Mouse (Mus musculus): ENCODE results near the gene Nlgn3.

DNA sequence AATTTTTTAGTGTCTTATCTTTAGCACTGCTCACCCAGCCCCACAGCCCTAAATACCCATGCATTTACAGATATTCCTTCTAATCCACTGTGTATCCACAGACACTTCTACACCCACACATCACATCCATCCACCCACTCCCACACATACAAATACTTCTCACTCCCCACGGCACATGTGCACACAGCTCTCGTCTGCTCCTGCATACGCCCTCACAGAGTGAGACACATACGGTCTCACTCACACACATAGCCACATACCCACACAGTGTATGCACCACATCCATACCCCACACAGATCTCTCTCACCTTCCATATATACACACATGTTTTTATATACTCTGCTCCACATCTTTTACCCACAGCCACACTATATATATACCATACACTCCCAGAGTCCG is 10.3 kb downstream of the Nlgn3 start:
- TF ChIP-seq CTCF (IDR thresholded peaks at IDR 0.05; ENCODE audit: control insufficient read depth, insufficient read depth, insufficient read length), result no peak
- TF ChIP-seq MYOD1 (IDR thresholded peaks at IDR 0.05; ENCODE audit: control insufficient read depth, insufficient read length, low read depth), result no peak
- no peak for TF ChIP-seq MAX (IDR thresholded peaks at IDR 0.05)
- TF ChIP-seq USF1 (IDR thresholded peaks at IDR 0.05; ENCODE audit: low read depth), result no peak
- TF ChIP-seq MYOG (IDR thresholded peaks at IDR 0.05; ENCODE audit: control insufficient read depth, extremely low read depth, insufficient read length), result no peak
- no peak for TF ChIP-seq CEBPB (IDR thresholded peaks at IDR 0.05; ENCODE audit: low read depth)
- TF ChIP-seq FOSL1 (IDR thresholded peaks at IDR 0.05; ENCODE audit: insufficient read depth, low read length, poor library complexity, severe bottlenecking), result no peak

Measured in C2C12 (cell line).